Mouse (Mus musculus): ENCODE data around the gene Gm38655. TPM values are rescaled to one million over a fixed set of nuclear protein-coding genes. Genes with fewer than 3 reads are reported as not detected.

Gm38655 gene
- polyA plus RNA-seq (2015; fragmentation: Nextera tagmentation; extraction: Ambion mirVana) = not detected in 2 replicates

GRCm38 (mm10) chr17:25175411-25175810 is at the start of gene Gm38655:
TSS of gene Gm38655 (minus strand) at chr17:25175471.

GRCm38 (mm10) chr17:25188150-25189031 is 13.1 kb upstream of the Gm38655 start, which contains the start of gene Unkl:
TSS of gene Unkl (plus strand) at chr17:25188397.

GRCm38 (mm10) chr17:25184129-25184691 is 8.9 kb upstream of the Gm38655 start, which contains the start of gene BC003965:
TSS of gene BC003965 (plus strand) at chr17:25184554.

GRCm38 (mm10) chr17:25162161-25162560 is 13.1 kb downstream of the Gm38655 start, which contains the start of gene Ccdc154:
TSS of gene Ccdc154 (plus strand) at chr17:25162461.

GRCm38 (mm10) chr17:25133275-25133698 is 42.0 kb downstream of the Gm38655 start, which contains the start of gene Clcn7:
TSS of gene Clcn7 (plus strand) at chr17:25133391.

Other genes with a start within 250 kb of the Gm38655 start
- 12.1 and 13.1 TPM in 2 replicates for gene Mapk8ip3, start 238.5 kb downstream of the Gm38655 start, polyA plus RNA-seq (2015; fragmentation: Nextera tagmentation; extraction: Ambion mirVana)
- gene Jpt2, start 214.8 kb downstream of the Gm38655 start, polyA plus RNA-seq (2015; fragmentation: Nextera tagmentation; extraction: Ambion mirVana) = 51.5 and 66.2 TPM in 2 replicates
- gene Cramp1l, start 159.7 kb downstream of the Gm38655 start, polyA plus RNA-seq (2015; fragmentation: Nextera tagmentation; extraction: Ambion mirVana) = 2.8 and 3.1 TPM in 2 replicates
- gene Ift140, start 159.4 kb downstream of the Gm38655 start, polyA plus RNA-seq (2015; fragmentation: Nextera tagmentation; extraction: Ambion mirVana) = 5.4 and 6.0 TPM in 2 replicates
- 21.2 and 24.3 TPM in 2 replicates for gene Tmem204, start 91.9 kb downstream of the Gm38655 start, polyA plus RNA-seq (2015; fragmentation: Nextera tagmentation; extraction: Ambion mirVana)
- 17.5 and 20.7 TPM in 2 replicates for gene Telo2, start 59.5 kb downstream of the Gm38655 start, polyA plus RNA-seq (2015; fragmentation: Nextera tagmentation; extraction: Ambion mirVana)
- not detected in 2 replicates for gene Ptx4, start 54.7 kb downstream of the Gm38655 start, polyA plus RNA-seq (2015; fragmentation: Nextera tagmentation; extraction: Ambion mirVana)
- gene Clcn7, start 42.1 kb downstream of the Gm38655 start, polyA plus RNA-seq (2015; fragmentation: Nextera tagmentation; extraction: Ambion mirVana) = 15.0 and 15.7 TPM in 2 replicates
- gene Ccdc154, start 13.0 kb downstream of the Gm38655 start, polyA plus RNA-seq (2015; fragmentation: Nextera tagmentation; extraction: Ambion mirVana) = 0.16 TPM in 1 of 2 replicates, not detected in the other
- gene BC003965, start 9.1 kb upstream of the Gm38655 start, polyA plus RNA-seq (2015; fragmentation: Nextera tagmentation; extraction: Ambion mirVana) = 20.4 and 21.7 TPM in 2 replicates
- 3.7 and 3.9 TPM in 2 replicates for gene Unkl, start 12.9 kb upstream of the Gm38655 start, polyA plus RNA-seq (2015; fragmentation: Nextera tagmentation; extraction: Ambion mirVana)
- gene Gnptg, start 64.7 kb upstream of the Gm38655 start, polyA plus RNA-seq (2015; fragmentation: Nextera tagmentation; extraction: Ambion mirVana) = 24.6 and 31.8 TPM in 2 replicates
- gene Tsr3, start 64.7 kb upstream of the Gm38655 start, polyA plus RNA-seq (2015; fragmentation: Nextera tagmentation; extraction: Ambion mirVana) = 34.5 and 36.9 TPM in 2 replicates
- 1.2 and 2.0 TPM in 2 replicates for gene Baiap3, start 80.9 kb upstream of the Gm38655 start, polyA plus RNA-seq (2015; fragmentation: Nextera tagmentation; extraction: Ambion mirVana)
- gene Ube2i, start 99.2 kb upstream of the Gm38655 start, polyA plus RNA-seq (2015; fragmentation: Nextera tagmentation; extraction: Ambion mirVana) = 275 and 315 TPM in 2 replicates
- gene Prss34, start 122.9 kb upstream of the Gm38655 start, polyA plus RNA-seq (2015; fragmentation: Nextera tagmentation; extraction: Ambion mirVana) = 0.82 and 1.6 TPM in 2 replicates
- gene Prss28, start 133.2 kb upstream of the Gm38655 start, polyA plus RNA-seq (2015; fragmentation: Nextera tagmentation; extraction: Ambion mirVana) = not detected in 2 replicates
- gene Prss29, start 143.2 kb upstream of the Gm38655 start, polyA plus RNA-seq (2015; fragmentation: Nextera tagmentation; extraction: Ambion mirVana) = not detected in 2 replicates
- gene Tpsab1, start 170.1 kb upstream of the Gm38655 start, polyA plus RNA-seq (2015; fragmentation: Nextera tagmentation; extraction: Ambion mirVana) = 2.4 and 10.9 TPM in 2 replicates
- 43.4 and 152 TPM in 2 replicates for gene Tpsb2, start 190.8 kb upstream of the Gm38655 start, polyA plus RNA-seq (2015; fragmentation: Nextera tagmentation; extraction: Ambion mirVana)
- gene Tpsg1, start 193.8 kb upstream of the Gm38655 start, polyA plus RNA-seq (2015; fragmentation: Nextera tagmentation; extraction: Ambion mirVana) = 0.82 and 1.7 TPM in 2 replicates

Measured in urinary bladder, postnatal 0 days (tissue).